Mouse (Mus musculus) adrenal gland, postnatal 10 days (tissue): ENCODE measurements around the gene Pou6f2. TPM values are rescaled to one million over a fixed set of nuclear protein-coding genes. Genes with fewer than 3 reads are reported as not detected.

Source experiments
- DNase-seq: peaks from one replicate; pipeline ENCODE4 v3.0.0; 2021; ENCODE audit warnings: mixed read lengths
- long read RNA-seq, 2 experiments: library from polyadenylated mRNA; stranded (forward); transcript quantifications; one replicate each; pipeline ENCODE4 v2.0.0; 2021
- total RNA-seq, 2 experiments: library from RNA; stranded (reverse); gene quantifications; 2 replicates each; pipeline ENCODE4 v1.2.3; 2021

The Pou6f2 gene
- not detected for total RNA-seq
- long read RNA-seq, experiment 1 = 0 reads
- long read RNA-seq, experiment 2 = 0 reads

DNA sequence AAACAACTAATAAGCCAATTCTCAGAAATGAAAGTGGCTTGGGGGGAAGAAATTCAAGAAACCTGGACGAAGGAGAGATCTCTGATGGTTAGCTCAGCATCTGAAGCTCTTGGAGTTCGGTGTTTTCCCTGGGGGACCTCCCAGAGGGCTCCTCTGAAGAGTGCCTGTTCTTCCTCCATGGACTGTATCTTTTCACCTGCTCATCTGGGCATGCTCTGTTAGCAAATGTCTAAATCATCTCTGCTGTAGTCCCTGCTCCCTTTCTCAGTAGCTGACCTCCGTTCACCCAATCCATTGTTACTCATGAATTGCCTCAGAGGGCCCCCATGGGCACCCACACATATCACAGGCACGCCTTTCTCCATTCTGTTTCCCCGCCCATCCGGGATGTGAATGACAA, at the start of gene Pou6f2:
Gene Pou6f2 (minus strand): TSS at position 101 of the 400 bp plus-strand sequence.
- DNase-seq = no peak

DNA sequence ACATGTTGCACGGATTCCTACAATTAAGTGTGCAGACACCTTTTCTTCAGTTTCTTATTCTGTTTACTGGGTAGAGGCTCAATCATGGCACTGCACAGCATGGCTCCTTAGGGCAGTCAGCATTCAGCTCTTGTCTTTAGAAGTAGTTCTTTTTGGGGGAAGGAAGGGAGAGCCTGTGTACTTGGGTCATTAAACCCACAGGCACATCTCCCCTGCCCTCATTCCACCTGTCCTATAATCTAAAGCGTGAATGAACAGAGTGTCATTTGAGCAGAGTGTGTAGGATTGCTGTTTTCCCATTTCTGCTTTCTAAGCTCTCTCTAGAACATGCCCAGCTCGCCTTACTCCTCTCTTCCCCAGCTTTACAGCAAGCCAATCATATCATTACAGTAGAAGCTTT, 42.4 kb upstream of the Pou6f2 start:
- no peak for DNase-seq

DNA sequence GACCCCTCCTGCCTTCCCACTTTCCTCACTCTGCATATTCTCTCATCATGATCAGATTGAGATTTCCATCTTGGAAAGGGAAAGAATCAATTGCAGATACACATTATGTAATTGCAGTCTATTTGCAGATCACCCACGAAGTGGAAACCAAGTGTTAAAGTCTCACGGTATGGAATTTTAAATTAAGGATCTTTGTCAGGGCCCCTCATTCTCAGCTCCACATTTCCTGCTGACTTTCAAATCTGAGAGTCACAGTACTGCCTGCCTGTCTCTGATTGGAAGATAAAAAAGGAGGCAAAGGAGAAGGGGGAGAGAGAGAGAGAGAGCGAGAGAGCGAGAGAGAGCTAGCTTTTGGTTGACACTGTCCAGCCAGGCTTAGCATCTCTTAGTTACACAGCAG, 9.8 kb downstream of the Pou6f2 start:
- no peak for DNase-seq

DNA sequence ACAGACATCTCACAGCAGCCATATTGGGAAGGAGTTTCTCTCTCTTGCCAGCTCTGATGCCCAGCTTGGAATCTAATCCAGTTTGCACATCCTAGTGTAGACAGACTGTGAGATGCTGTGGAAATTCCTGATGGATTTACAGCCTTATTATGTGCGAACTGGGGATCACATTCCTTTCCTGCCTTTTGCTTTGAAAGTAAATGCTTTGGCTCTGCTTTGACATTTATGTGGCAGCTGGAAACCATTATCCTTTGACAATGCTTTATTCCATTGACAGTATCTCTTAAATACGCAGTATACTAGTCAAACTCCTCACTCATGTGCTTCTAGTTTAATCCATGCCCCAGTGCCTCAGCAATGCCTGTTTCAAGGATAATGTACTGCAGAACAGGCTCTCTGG, 34.1 kb downstream of the Pou6f2 start:
- no peak for DNase-seq

DNA sequence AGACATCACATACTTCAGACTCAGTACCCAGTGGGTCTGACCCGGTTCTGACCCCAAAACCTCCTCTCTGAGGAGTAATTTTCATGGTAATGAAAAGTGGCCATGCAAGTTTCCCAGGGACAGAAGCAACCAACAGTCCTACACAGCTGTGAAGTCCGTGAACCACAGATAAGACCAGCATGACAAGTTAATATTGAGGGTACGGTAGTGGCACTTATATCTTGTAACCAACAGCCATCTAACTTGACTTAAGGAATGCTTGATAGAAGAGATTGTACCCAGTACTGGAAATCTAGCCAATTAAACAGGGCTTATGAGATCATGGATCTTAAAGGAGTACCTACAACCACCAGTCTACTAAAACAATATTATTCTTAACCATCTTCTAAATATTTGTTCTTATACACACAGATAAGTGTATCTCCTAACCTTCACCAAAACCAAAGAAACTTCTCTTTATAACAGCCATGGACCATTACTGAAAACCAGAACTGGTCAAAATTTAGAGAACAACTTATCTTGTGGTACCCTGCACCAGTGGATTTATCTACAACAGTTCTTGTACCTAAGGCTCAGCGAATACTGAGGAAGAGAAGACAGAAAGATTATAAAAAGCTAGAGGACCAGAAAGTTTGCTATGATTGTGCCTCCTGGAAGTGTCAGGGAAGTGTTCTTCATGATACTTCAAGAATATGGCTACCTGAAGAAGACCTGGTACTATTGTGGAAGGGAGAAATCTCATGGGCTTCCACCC, 52.7 kb downstream of the Pou6f2 start:
- DNase-seq = no peak

DNA sequence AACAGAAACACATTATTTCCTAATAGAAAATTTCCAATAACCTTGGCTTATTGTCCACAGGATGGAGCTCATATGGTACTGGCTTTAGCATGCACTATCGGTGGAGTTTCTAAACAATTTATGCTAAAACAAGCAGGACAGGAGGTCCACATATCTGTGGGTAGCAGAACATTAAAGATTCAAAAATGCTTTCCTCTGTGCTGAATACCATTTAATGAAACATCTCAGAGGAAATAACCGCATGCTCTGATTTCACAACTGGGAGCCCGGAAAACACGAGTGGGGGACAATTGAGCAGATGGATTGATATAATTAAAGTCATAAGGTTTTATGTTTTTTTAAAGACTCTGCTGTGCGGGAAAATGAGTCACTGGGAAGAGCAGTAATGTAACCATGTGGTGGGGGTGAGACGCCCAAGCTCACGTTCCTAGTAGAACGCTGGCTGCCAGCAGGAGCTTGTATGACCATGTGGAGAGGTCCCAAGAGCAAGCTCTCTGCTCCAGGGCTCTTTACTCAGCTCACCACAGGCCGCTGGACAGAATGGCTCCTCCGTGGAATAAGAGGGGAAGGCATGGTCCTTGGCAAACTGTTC, 58.5 kb downstream of the Pou6f2 start:
- no peak for DNase-seq

DNA sequence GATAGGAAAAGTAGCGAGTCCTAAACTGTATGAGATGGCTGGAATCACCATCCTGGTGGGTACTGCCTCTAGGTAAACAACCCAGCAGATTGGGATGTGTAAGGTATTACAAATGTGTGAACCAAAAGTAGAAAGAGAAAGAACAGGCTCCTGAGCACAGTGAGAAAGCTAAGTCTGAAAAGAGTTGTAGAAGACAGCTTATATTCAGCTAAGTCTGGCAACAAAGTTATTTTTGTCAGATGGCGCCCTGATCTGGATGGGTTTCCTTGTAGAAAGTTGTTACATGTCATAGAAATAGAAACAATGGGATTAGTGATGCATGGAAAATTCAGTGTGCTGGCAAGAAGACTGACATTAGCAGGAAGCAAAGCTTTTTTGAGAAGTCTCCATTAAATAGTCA, 59.5 kb downstream of the Pou6f2 start:
- DNase-seq = no peak

DNA sequence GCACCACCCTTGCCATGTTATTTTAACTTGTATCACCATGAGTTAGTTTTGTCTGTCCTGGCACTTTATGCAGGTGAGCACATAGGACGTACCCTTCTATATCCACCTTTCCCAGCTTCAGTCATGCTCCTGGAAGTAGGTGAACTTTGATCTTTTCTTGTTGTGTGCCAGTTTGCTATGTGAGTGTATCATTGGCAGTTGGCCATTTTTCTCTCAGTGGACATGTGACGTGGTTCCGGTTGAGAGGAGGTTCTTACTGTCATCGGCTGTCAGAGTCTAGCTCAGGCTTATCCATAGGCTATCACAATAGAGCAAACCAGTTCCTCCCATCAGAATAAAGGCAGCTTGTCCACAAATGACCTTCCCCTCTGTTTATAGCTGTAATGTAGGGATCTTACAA, 63.5 kb downstream of the Pou6f2 start:
- no peak for DNase-seq

DNA sequence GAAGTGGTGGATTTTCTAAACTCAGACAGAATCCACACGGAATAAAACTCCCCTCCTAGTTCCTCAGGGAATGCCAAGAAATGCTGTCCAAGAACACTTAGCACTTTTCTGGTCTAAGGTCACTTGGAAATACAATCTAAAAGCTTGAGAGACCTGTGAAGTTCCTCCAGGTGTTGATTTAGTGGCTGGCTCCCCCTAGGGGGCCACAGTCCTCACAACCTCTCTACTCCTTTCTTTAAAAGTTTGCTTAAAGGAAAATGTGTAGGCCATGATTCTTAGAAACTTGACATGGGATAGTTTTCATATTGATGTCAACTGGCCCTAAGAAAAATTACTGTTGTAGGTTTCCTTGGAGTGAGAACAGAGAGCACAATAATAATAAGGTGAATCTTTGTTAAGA, 64.9 kb downstream of the Pou6f2 start:
- DNase-seq = peak; percentile 1

DNA sequence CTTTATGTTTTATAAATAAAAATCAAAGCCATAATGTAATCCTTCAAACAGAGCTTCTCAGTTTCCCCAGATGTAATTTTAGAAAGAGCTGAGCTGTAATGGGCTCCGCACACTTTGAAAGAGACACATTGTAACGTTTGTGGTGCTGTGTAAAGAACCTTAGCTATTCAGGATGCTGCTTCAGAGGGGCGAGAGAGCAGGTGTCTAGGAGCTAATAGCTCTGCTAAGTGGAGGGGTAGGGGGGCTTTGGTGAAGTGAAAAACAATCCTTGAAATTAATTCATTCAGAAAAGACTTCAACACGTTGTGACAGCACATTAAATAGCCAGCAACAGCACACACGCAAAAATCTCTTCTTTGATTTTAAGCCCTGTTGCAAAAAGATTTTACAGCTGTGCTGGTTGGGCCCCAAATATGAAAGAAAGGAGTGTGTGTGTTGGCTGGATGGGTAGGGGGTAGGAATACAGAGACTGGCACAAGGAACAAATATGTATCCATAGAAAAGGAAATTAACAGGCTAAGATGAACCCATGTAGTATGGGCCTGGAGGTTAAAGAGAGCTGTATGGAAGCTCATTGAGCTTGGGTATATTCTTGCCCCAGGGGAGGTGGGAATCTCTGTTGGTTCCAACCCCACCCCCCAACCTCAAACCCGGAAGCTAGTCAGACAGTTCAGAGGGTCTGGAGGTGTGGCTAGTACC, 73.4 kb downstream of the Pou6f2 start:
- no peak for DNase-seq

DNA sequence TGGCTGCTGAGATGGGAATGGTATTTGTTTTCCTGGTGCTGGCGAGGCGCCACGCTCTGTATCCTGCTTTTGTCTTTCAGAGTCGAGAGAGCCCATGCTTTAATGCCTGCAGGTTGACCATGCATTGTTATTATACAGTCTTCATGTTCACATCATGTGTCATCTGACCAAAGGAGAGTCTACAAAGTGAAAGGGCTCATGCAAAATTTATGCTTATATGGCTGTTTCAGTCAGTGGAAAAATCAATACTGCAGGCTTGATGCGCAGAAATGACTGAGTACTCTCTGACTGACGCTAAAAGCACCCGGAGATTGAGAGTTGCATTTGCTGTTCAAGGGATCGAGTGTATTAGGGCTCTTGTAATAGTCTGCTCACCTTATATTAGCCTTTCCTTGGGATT, 74.1 kb downstream of the Pou6f2 start:
- DNase-seq = no peak

DNA sequence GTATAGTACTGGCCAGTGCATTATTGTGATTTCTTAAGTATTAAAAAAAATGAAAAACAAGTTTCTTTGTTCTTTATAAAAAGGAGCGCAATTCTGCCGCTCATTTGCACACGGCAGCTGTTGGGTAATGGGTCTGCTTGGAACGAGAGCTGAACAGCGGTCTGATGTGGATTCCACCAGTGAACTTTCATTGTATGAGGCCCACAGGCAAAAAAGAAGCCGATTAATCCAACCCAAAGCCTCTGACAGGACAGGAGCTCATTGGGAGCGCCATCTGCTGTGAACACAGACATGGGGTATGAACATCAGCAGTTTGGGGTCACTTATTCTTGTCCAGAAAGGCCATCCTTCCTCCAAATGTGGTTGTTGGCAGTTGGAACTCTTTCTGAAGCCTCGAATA, 84.9 kb downstream of the Pou6f2 start:
- DNase-seq = no peak

DNA sequence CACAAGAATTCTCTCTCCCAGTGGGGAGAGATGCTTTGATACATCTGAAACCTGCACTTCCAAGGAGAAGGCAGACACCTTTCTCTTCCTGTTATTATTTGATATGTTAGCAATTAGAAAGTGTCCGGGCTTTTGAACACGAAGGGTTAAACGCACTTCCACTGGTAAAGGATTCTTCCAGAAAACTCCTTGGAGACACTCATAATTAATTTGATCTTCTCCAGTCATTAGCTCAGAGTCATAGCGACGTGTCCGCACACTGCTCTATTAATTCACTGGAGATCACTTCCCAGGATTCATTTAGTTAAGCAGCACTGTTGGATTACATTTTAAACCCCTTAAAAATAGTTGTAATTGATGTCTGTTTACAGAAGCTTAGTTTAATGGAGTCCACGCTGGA, 88.5 kb downstream of the Pou6f2 start:
- DNase-seq = no peak

DNA sequence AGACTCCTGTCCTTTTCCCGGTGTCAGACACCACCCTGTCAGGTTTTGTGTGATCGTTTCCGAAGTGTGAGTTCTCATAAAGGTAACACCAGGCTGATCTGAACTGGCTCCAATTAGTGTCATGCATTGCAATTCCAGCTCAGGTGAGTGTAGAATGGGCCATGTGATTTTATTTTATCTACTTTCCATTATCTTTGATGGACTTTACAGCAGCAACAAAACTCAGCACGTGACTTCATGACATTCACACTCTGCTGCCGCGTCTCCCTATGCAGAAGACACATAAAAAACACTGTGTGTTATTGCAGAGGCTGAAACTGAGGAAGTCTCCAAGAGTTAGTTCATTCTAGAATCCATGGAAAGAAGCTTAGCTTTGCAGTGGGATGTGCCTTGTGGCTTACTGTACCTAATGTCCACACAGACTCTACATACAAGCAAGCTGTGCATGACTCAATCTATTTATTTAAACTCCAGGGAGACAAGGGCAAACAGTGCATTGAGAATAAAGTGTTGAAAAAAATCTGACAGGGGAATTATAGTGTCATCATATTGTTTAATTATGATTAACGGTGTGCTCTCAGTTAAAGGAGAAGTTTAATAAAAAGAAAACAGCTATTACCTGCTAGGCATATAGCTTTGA, 90.9 kb downstream of the Pou6f2 start:
- DNase-seq = no peak

DNA sequence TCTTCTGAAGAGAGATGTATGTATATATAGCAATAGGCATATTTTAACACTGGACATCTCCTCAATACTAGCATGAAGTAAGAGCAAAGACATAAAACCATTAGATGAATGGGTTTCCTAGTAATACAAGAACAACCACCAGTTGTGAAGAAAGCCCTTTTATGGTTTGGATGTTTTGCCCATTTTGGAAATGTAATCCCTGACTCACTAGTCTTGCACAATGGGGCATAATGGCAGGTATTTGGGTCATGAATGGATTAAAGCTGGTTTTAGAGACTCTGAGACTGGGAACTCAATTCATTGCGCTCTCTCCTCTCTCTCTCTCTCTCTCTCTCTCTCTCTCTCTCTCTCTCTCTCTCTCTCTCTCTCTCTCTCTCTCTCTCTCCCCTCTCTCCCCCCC, 97.5 kb downstream of the Pou6f2 start:
- no peak for DNase-seq

DNA sequence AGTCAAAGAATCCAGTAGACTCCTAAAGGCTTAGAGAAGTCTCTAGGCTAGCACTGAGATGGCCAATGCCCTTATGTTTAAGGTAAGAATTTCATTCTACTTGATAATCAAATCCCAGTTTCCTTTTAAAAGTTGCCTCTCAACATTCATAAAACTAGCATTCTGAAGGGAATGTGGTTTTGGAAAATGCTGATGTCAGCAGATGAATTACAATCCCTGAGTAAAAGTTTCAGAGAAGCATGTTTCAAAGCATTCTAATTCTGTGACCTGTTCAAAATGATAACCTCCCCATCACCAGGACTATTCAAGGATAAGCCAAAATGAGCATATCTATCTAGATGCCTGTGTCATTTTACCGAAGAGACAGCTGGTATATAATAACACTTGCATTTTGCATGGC, 104.0 kb downstream of the Pou6f2 start:
- DNase-seq = no peak

DNA sequence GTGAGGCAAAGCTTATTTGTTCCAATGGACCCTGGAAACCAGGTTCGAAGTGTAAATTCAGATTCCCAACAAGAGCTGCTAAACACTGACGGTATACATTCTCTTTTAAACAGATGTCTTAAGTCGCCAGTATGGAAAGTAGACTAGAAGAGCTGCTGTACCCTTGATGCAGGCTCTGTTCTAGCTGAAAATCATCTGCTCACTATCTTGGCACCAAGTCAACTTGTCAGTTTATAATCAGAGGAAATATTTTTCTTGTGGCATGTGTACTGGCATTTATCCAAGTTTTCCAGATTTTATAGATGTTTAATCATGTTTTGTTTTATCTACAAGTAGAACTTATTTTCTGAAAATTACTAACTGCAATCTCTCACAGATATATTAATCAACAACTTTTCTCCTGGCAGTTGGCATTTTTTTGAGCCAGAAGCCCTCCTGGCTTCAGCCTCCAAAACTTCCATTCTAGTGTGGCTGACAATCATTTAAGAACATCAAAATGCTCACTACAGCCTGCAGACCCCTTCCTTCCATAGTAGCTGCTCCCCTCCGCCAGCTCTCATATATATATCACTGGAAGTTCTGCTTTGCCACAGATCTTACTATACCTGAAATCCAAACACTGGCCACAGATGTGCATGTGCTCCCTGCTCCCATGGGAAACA, 107.1 kb downstream of the Pou6f2 start:
- DNase-seq = no peak

DNA sequence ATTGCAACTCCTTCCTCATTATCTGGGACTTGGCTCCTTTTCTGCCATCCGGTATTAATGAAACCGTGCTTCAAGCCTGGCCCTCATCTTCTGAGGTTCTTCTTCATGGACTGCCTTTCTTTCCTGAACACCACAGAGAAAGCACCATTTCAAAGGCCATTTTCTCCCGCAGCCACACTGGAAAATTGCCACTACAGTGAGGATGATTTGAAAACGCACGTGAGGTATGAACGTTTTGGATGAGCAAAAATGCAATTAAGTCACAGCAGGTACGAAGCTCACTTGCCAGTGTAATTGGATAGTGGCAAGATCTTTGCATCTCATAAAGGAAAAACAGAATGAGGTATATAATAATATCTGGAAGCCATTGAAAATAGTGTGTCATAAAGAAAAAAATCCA, 110.0 kb downstream of the Pou6f2 start:
- no peak for DNase-seq

DNA sequence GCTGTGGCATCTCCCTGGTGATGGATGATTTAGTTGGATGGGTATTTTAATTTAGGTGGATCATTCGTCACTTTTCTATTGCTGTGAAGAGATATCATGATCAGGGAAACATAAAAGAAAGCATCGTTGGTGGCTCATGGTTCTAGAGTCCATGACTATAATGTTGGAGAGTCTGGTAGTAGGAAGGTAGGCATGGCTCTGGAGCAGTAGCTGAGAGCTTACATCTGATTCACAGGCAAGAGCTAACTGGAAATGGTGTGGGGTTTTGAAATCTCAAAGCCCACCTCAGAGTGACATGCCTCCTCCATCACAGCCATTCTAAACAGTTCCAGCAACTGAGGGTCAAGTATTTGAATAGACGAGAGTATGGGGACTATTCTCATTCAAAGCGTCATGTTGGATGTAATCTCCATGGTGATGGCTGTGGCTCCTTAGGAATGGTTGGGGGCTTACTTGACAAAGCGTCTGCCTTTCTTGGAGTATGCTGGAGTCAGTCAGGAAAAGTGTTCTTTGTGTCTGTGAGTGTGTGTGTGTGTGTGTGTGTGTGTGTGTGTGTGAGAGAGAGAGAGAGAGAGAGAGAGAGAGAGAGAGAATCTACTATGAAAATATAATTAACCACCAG, 115.0 kb downstream of the Pou6f2 start:
- no peak for DNase-seq

DNA sequence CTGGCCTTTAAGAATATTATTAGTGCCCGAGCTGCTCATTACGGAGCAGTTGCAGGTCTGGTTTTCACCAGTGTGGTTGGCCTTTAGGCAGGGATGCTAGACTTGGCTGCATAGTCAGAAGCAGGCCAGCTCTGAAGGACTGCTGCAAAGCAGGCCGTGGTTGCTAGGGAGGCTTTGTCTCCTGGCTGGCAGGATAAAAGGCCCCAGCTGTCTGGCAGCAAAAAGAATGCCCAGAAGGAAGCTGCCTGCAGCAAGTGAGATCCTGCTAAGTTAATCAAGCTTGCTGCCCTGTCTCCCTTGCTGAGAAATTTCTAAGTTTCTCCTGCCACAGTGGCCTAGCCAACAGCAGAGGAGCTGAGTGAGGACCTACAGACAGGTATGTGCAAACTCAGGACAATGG, 116.4 kb downstream of the Pou6f2 start:
- no peak for DNase-seq

DNA sequence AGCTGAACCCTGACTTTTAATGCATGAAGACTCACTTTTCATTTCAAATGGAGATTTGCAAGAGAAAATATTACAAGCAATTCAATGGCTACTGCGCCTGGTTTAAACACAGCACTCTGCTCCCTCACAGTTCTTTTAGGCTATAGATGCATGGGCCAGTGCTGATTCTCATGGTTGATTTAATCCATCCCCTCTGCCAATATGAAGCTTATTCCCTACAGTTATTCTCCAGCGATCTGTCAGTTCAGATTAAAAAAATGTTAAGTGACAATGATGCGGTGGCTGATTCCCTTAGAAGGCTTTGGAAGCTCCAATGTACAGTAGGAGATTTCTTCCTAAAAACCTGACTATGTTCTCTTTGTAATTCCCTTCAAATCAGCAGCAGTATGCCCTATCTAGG, 144.4 kb downstream of the Pou6f2 start:
- DNase-seq = no peak

DNA sequence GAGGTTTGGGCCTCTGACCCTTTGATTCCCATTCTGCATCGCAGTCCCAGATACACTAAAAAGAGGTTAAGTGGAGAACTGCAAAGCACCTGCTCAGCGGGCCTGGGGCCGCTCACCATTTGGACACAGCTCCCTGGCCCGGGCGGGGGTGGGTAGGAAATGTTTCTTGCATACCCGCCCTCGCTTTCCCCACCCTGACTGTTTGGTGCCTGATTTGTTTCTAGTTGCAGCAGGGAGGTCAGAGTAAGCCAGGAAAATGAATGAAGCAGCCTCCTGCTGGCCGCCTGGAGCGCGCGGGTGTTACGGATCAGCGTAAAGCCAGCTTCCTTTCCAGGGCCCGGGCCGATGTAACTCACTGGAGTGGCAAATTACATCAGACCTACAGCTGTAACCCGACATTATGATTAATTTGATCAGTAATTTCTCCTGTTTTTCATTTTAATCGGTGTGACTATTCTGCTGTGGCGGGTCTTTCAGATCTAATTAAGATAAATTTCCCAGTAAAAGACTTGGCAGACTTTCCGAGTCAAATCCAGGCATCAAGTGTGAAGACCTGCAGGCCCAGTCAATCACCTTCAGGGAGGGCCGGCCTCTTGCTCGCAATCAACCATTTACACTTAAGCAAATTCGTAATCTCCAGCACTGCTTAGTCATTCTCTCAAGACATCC, 178.8 kb downstream of the Pou6f2 start:
- peak; percentile 19 for DNase-seq
